Mouse (Mus musculus) heart, postnatal 0 days (tissue): Measurements from ENCODE around the gene Hdac4.

Source experiments
- CTCF ChIP-seq: IDR thresholded peaks from 2 replicates; pipeline ENCODE4 v1.5.1; 2016; ENCODE audit warnings: antibody characterized with exemption, control low read depth, low read depth
- EP300 ChIP-seq: IDR thresholded peaks from 2 replicates; pipeline ENCODE4 v1.6.1; 2016; ENCODE audit warnings: antibody characterized with exemption, low read depth

GRCm38 (mm10) chr1:92139001-92139400 is 56.5 kb downstream of the Hdac4 start:
- no peak for TF ChIP-seq CTCF
- no peak for TF ChIP-seq EP300
